Mouse (Mus musculus): ENCODE results near the gene Samd8. TPM values are rescaled to one million over a fixed set of nuclear protein-coding genes. Genes with fewer than 3 reads are reported as not detected.

Gene Samd8
- total RNA-seq, 2 experiments from 2014 or later: 5.5 to 11.1 TPM

GRCm38 (mm10) chr14:21787374-21787773 lies 37.0 kb downstream of the Samd8 start:
- ATAC-seq (replicated peaks; ENCODE audit: low FRiP score, low TSS enrichment, poor library complexity, severe bottlenecking): no peak

GRCm38 (mm10) chr14:21788121-21788520 lies 37.8 kb downstream of the Samd8 start:
- ATAC-seq (replicated peaks; ENCODE audit: low FRiP score, low TSS enrichment, poor library complexity, severe bottlenecking): no peak

GRCm38 (mm10) chr14:21790585-21791251 lies 40.4 kb downstream of the Samd8 start:
- ATAC-seq (replicated peaks; ENCODE audit: low FRiP score, low TSS enrichment, poor library complexity, severe bottlenecking): no peak

GRCm38 (mm10) chr14:21791722-21792121 lies 41.4 kb downstream of the Samd8 start:
- ATAC-seq (replicated peaks; ENCODE audit: low FRiP score, low TSS enrichment, poor library complexity, severe bottlenecking): peak; percentile 95

- ATAC-seq (replicated peaks; ENCODE audit: low FRiP score, low TSS enrichment, poor library complexity, severe bottlenecking): no peak
Observed at GRCm38 (mm10) chr14:21792250-21792649, 41.9 kb downstream of the Samd8 start.

GRCm38 (mm10) chr14:21800641-21801040 lies 50.3 kb downstream of the Samd8 start:
- no peak for ATAC-seq (replicated peaks; ENCODE audit: low FRiP score, low TSS enrichment, poor library complexity, severe bottlenecking)

- ATAC-seq (replicated peaks; ENCODE audit: low FRiP score, low TSS enrichment, poor library complexity, severe bottlenecking): no peak
Observed at GRCm38 (mm10) chr14:21801624-21802023, 51.3 kb downstream of the Samd8 start.

GRCm38 (mm10) chr14:21802543-21803206 lies 52.3 kb downstream of the Samd8 start:
- no peak for ATAC-seq (replicated peaks; ENCODE audit: low FRiP score, low TSS enrichment, poor library complexity, severe bottlenecking)

GRCm38 (mm10) chr14:21806203-21806602 lies 55.9 kb downstream of the Samd8 start:
- ATAC-seq (replicated peaks; ENCODE audit: low FRiP score, low TSS enrichment, poor library complexity, severe bottlenecking): no peak

- peak; percentile 80 for ATAC-seq (replicated peaks; ENCODE audit: low FRiP score, low TSS enrichment, poor library complexity, severe bottlenecking)
Observed at GRCm38 (mm10) chr14:21806631-21807160, 56.4 kb downstream of the Samd8 start.

- no peak for ATAC-seq (replicated peaks; ENCODE audit: low FRiP score, low TSS enrichment, poor library complexity, severe bottlenecking)
Observed at GRCm38 (mm10) chr14:21808208-21808922, 58.0 kb downstream of the Samd8 start.

GRCm38 (mm10) chr14:21809418-21809817 lies 59.1 kb downstream of the Samd8 start:
- ATAC-seq (replicated peaks; ENCODE audit: low FRiP score, low TSS enrichment, poor library complexity, severe bottlenecking): no peak

GRCm38 (mm10) chr14:21811301-21811700 lies 61.0 kb downstream of the Samd8 start:
- no peak for ATAC-seq (replicated peaks; ENCODE audit: low FRiP score, low TSS enrichment, poor library complexity, severe bottlenecking)

- ATAC-seq (replicated peaks; ENCODE audit: low FRiP score, low TSS enrichment, poor library complexity, severe bottlenecking): no peak
Observed at GRCm38 (mm10) chr14:21811744-21812393, 61.5 kb downstream of the Samd8 start.

GRCm38 (mm10) chr14:21812590-21813162 lies 62.3 kb downstream of the Samd8 start:
- ATAC-seq (replicated peaks; ENCODE audit: low FRiP score, low TSS enrichment, poor library complexity, severe bottlenecking): peak; percentile 83

GRCm38 (mm10) chr14:21813216-21813615 lies 62.9 kb downstream of the Samd8 start:
- ATAC-seq (replicated peaks; ENCODE audit: low FRiP score, low TSS enrichment, poor library complexity, severe bottlenecking): peak; percentile 64

- no peak for ATAC-seq (replicated peaks; ENCODE audit: low FRiP score, low TSS enrichment, poor library complexity, severe bottlenecking)
Observed at GRCm38 (mm10) chr14:21813847-21814246, 63.5 kb downstream of the Samd8 start.

GRCm38 (mm10) chr14:21814606-21815005 lies 64.3 kb downstream of the Samd8 start:
- ATAC-seq (replicated peaks; ENCODE audit: low FRiP score, low TSS enrichment, poor library complexity, severe bottlenecking): no peak

GRCm38 (mm10) chr14:21816255-21816654 lies 65.9 kb downstream of the Samd8 start:
- no peak for ATAC-seq (replicated peaks; ENCODE audit: low FRiP score, low TSS enrichment, poor library complexity, severe bottlenecking)

All from megakaryocyte-erythroid progenitor cell, adult 5-6 weeks (primary cell).